Mouse (Mus musculus): ENCODE data around the gene Kcmf1.

DNA sequence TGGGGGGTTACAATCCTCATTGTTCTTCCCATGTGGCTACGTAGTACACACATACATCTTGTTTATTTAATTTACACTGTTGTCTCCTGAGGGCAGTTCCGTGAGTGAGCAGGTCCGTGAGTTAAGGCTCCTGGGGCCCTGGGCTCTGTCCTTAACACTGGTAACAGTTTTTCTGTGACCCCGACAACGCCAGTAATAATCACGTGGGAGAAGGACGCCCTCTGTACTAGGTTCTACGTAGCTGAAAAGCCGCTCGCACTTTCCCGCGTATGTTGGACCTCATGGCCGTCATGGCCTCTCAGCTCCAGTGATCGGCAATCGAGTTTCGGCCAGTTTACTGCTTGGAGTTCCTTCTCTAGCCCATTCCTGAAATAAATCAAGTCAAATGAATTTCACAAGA lies 104.3 kb downstream of the Kcmf1 start:
- no peak for TF ChIP-seq CTCF (IDR thresholded peaks at IDR 0.05; ENCODE audit: low read depth)
- no peak for TF ChIP-seq EP300 (optimal IDR thresholded peaks at IDR 0.05)

All from stomach, postnatal 0 days (tissue).